Mouse (Mus musculus) frontal cortex, postnatal 10 days (tissue): Measurements from ENCODE around the gene Pitpnc1.

Experiments
- DNase-seq, 2 experiments: peaks; one replicate each; pipeline ENCODE4 v3.0.0; 2022; ENCODE audit warnings: low spot score in 2 of 2, mixed read lengths in 1 of 2

Gene Pitpnc1

DNA sequence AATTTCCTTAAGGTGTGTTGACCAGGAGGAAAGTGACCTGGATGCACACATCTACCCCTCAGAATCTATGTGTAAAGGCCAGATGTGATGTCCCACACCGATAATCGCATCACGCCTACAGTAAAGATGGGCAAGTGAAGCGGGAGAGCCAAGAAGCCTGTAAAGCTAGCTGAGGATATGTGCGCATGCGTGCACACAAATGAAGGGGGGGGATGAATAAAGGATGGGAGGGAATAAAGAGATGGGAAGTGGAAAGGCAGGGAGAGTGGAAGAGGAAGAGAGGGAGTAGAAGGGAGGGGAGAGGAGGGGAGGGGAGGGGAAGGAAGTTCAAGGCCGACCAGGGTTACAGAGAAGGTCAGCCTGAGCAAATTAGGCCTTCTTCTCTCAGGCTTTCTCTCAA, 61.6 kb downstream of the Pitpnc1 start:
- DNase-seq, result no peak

DNA sequence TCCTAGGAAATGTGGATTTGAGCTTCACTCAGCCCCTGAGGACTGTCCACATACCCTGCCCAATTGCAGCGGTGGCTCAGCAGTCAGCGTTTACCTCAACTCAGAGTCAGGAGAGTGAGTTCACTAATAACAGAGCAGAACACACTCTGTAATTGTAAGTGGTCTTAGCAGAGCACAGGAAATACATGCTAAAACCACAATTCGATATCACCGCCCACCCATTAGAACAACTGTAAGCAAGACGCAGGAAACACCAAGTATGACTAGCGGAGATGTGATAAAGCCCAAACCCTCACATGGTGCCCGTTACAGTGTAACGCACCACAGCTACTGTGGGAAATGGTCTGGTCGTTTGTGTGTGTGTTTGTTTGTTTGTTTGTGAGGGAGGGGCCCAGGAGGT, 62.8 kb downstream of the Pitpnc1 start:
- no peak for DNase-seq

- no peak for DNase-seq
Measured at GRCm38 (mm10) chr11:107405606-107406333, 64.7 kb downstream of the Pitpnc1 start.

DNA sequence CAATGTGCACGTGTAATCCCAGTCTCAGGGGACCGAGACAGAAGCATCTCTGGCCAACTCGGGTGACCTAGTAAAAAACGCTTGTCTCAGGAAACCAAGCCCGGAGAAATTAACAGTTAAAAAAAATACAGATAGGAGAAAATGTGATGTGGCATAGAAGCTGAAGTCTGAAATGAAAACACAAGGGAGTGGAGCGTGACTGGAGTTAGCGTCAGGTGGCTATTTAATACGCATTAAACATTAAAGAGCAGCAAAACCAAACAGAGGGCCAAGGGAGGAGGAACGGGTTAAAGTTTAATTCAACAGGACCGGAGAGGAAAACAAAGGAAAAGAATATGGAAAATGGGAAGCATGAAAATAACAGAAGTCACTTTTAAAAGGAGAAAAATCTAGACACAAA, 67.2 kb downstream of the Pitpnc1 start:
- DNase-seq, result no peak

GRCm38 (mm10) chr11:107401839-107402590, 68.5 kb downstream of the Pitpnc1 start:
- no peak for DNase-seq

DNA sequence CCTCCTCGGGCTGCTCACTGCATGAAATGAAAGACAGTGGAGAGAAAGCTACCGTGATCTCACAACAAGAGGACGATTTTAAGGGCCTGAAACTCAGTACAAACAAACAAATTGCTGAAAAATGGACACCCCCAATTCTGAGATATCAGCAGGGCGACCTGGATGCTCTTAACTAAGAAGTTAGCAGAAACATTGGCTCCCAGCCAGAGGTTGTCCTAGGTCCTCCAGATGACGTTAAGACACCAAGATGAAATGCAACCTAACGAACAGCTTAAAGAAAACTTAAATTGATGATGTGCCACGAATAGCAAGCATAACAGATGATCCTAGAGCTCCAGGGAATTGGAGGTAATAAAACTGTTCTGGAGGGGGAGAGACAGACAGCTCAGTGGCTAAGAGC, 69.7 kb downstream of the Pitpnc1 start:
- no peak for DNase-seq

DNA sequence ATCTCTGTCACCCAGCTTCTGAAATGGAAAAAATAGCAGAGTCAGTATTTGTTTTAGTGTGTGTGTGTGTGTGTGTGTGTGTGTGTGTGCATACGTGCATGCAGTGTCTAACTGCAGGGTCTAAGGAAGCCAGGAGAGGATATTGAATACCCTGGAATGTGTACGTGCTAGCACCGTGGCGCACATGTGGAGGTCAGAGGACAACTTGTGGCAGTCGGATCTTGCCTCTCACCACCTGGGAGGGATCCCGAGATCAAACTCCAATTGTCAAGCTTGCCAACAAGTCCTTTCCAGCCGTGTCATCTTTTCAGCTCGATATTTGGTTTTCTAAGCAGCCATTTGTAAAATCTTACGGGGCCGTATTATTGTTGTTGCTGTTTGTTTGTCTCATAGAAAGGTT, 70.5 kb downstream of the Pitpnc1 start:
- no peak for DNase-seq

DNA sequence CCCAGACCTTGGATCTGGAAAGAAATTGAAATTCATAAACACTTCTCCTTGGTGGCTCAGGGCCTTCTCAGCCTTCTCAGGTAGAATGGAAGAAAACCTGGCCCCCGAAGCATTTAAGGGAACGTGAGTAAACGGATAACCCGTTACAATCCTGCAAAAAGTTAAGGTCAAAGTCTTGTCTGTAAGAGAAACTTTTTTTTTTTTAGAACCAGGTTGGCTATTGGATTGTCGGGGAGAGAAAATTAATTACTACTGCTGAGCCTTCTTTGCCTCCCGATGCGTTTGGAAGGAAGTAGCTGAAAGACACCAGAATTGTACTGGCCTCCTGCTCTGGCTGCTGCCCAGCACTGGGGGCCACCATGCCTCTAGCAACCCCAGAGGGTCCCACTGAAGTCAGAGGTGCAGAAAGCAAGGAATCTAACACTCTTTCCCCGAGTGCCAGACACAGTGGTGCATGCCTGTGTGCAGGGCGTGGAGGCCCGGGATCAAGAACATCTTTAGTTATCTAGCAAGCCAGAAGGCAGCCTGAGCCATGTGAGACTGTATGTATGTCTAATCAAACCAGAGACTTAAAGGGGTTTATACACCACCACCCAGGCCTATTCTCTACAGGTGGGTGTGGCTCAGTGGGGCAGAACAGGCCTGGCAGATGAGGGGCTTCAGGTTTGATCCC, 73.0 kb downstream of the Pitpnc1 start:
- no peak for DNase-seq

- no peak for DNase-seq
Measured at GRCm38 (mm10) chr11:107394245-107394644, 76.3 kb downstream of the Pitpnc1 start.

GRCm38 (mm10) chr11:107393828-107394165, 76.7 kb downstream of the Pitpnc1 start:
- peak in 1 of 2 experiments; percentile 34 for DNase-seq

DNA sequence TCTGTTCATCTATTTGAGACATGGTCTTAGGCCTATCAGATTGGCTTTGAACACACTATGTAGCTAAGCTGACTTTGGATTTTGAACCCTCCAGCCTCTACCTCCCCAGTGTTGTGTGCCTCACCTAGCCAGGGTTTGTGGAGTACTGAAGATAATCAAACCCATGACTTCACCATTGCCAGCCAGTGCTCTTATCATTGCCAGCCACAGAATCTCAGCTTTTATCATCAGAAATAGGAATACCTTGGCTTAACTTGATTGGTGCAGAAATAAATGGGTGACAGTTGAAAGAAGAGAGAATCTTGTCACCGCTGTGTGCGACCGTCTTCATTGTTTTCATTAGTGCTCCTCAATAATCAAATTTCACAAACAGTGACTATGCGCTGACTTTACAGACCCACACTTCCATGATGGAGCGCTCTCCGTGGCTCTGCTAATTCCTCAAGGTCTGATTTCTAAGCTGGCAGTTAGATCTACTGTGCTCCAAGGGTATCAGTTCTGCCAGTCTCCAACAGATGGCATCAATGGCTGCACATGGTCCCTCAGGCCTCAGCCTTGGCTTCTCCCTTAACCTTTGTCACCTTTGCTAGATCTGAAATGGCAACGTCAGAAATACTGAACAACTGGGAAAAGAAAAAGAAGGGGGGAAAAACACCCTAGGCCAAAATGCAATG, 77.2 kb downstream of the Pitpnc1 start:
- DNase-seq, result no peak

DNA sequence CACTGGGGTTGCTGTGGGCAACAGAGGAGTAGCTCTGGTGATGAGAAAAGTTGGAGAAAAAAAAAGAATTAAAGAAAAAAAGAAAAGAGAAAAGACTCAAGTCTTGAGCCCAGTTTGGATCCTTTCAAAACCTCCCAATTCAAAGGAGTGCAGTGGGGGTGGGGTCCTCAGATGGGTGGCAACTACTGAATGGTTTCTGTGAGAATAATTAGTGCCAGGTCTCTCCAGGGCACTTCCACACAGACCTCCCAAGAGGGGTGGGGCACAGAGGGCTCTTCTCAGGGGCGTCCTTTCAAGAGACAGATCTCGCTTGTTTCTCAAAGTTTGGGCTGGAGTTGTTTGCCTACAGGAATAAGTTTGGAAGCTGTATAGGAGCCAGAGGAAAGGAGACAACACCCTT, 80.0 kb downstream of the Pitpnc1 start:
- peak in 1 of 2 experiments; percentile 53 for DNase-seq

DNA sequence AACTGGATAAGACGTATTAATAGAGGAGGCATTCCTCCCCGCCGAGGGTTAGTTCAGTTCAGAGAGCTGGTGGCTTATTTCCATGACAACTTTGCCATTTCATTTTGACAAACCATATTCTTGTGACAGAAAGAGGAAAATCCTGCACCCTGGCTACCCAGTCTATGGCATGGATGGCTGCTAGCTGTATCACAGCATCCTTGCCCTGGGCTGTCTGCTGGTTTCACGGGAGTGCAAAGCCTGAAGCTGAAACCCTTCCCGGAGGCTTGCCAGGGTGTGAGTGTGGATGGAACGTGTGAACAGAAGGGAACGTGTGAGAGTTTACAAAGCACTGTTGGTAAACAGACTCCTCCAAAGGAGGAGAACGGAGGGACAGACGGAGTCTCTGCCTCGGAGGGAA, 80.5 kb downstream of the Pitpnc1 start:
- no peak for DNase-seq

DNA sequence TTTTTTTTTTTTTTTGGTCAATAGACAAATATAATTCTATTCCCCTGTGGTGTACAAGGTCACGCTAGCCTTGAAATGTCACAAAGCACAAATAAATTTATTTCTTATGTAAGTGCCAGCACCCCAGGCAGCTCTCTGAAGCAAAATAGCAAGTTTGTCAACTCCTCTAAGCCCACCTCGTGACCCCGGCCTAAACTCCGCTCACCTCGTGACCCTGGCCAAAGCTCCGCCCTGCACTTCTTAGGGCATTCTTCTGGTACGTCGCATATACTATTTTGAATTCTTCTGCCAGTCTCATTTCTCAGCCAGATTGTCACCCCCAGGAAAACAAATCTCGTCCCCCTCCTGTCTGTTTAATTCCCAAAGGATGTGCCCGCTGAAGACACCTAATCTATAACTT, 84.0 kb downstream of the Pitpnc1 start:
- no peak for DNase-seq

DNA sequence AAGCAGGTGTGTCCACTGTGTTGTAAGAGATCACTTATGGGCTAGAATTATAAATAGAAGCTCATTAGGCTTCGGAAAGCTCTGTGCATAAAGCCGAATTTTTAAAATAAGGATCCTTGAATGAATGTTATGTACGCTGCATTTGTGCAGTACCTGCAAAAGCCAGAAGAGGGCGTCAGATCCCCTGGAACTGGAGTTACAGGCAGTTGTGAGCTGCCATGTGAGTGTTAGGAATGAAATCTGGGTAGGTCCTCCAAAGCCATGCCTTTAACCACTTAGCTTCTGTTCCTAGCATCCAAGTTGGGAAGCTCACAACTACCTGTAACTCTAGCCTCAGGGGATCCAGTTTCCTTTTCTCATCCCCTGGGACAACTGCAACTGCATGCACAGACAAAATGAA, 85.2 kb downstream of the Pitpnc1 start:
- no peak for DNase-seq

- DNase-seq, result no peak
Measured at GRCm38 (mm10) chr11:107383985-107384384, 86.5 kb downstream of the Pitpnc1 start.

- DNase-seq, result no peak
Measured at GRCm38 (mm10) chr11:107379965-107380364, 90.5 kb downstream of the Pitpnc1 start.

GRCm38 (mm10) chr11:107379089-107379845, 91.2 kb downstream of the Pitpnc1 start:
- DNase-seq, result peak; percentile 49 to 50

GRCm38 (mm10) chr11:107377326-107377725, 93.2 kb downstream of the Pitpnc1 start:
- DNase-seq, result no peak

- DNase-seq, result no peak
Measured at GRCm38 (mm10) chr11:107376272-107376671, 94.2 kb downstream of the Pitpnc1 start.

DNA sequence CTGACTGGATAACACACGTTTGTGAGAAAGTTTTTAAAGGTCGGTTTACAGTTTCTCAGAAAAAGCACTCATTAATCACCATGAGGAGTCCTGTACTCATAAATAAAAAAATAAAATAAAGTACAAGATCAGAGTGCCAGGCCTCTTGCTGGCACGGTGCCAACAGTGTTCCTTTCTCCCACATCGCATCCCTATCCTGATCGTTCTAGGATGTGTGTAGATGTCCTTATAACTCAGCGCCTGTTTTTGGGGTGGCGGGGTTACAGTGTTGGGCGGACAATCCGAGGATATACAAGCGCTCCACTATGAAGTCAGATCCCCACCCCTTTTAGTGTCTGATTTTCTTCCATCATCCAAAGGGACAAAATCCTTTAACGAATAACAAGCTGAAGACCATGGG, 94.7 kb downstream of the Pitpnc1 start:
- DNase-seq, result no peak

- DNase-seq, result no peak
Measured at GRCm38 (mm10) chr11:107373569-107373968, 96.9 kb downstream of the Pitpnc1 start.
